Comparison of ENCODE assay signal across 22 mouse cellular contexts in genomic region chr1:131703482-131703881, GRCm38 (mm10). TPM values are rescaled to one million over a fixed set of nuclear protein-coding genes. Genes with fewer than 3 reads are reported as not detected.
DNase-seq lines count a peak whose midpoint lies in the region; ATAC-seq lines count a peak whose summit lies in the region.
"Had no signal": no experiment of that assay in that cellular context is flagged by ENCODE, and none has a peak within 500 bp of the region (broad histone marks: within the 10 kb centered on the region; RNA-seq: fewer than 3 reads in every experiment).

No protein-coding gene starts in this region.

- peak; percentile 27 for DNase-seq in induced T-regulatory cell, adult 2 months (ENCODE audit: low read depth)
- DNase-seq in kidney, postnatal 10 days = no peak
- no peak for DNase-seq in cerebellum, adult 9-11 months
- DNase-seq: adrenal gland, adult 8-10 months; adrenal gland, postnatal 36 days; B cell, adult 2 months; cerebellum, adult 11-12 months; cerebellum, adult 9-10 months; gastrocnemius, adult 2 months; gastrocnemius, postnatal 25 days; heart, adult 18-20 months; heart, postnatal 14 days had no signal

- no peaks in the 10 kb centered on the region for H3K4me1 ChIP-seq in forebrain, embryonic 13.5 days
- H3K4me1 ChIP-seq: embryonic facial prominence, embryonic 10.5 days; hindbrain, embryonic 10.5 days had no signal

- H3K27me3 ChIP-seq in forebrain, embryonic 13.5 days = no peaks in the 10 kb centered on the region
- H3K27me3 ChIP-seq: heart, embryonic 15.5 days had no signal

- no peak overlapping the region for H3K4me2 ChIP-seq in forebrain, embryonic 13.5 days
- H3K4me2 ChIP-seq: heart, embryonic 11.5 days; heart, embryonic 15.5 days; hindbrain, embryonic 14.5 days had no signal

- no peaks in the 10 kb centered on the region for H3K9me3 ChIP-seq in forebrain, embryonic 13.5 days (replicated peaks)
- H3K9me3 ChIP-seq: embryonic facial prominence, embryonic 10.5 days; heart, embryonic 15.5 days; hindbrain, embryonic 10.5 days had no signal

- no peak overlapping the region for H3K27ac ChIP-seq in forebrain, embryonic 13.5 days
- H3K27ac ChIP-seq: embryonic facial prominence, embryonic 10.5 days; gastrocnemius, adult 2 months; heart, embryonic 15.5 days; hindbrain, embryonic 10.5 days; hindbrain, embryonic 14.5 days had no signal

- H3K9ac ChIP-seq in forebrain, embryonic 13.5 days = no peak overlapping the region
- H3K9ac ChIP-seq: heart, embryonic 15.5 days; hindbrain, embryonic 14.5 days had no signal

- no peak overlapping the region for H3K4me3 ChIP-seq in forebrain, embryonic 13.5 days
- H3K4me3 ChIP-seq: embryonic facial prominence, embryonic 10.5 days; gastrocnemius, adult 2 months; heart, embryonic 15.5 days; hindbrain, embryonic 10.5 days had no signal

- H3K36me3 ChIP-seq in forebrain, embryonic 13.5 days (ENCODE audit: poor library complexity, severe bottlenecking) = no peaks in the 10 kb centered on the region
- H3K36me3 ChIP-seq: embryonic facial prominence, embryonic 10.5 days; heart, embryonic 15.5 days; hindbrain, embryonic 10.5 days had no signal

- peak; percentile 43 for ATAC-seq in activated CD4-positive, CD25-positive, alpha-beta regulatory T cell, adult 4 months
- ATAC-seq in monocyte, adult 5-6 weeks (replicated peaks; ENCODE audit: insufficient number of reproducible peaks, low FRiP score, low TSS enrichment, poor library complexity, severe bottlenecking) = peak; percentile 58
- ATAC-seq in forebrain, embryonic 13.5 days = no peak
- ATAC-seq: forebrain, embryonic 14.5 days; intestine, embryonic 16.5 days had no signal

- 92% methylated on average over 2 of the region's 2 CpGs for WGBS in forebrain, embryonic 13.5 days

RNA-seq across cellular contexts. Expression of gene Rab7b, which starts 15.0 kb away (rescaled TPM):
- not detected for polyA plus RNA-seq in activated CD4-positive, CD25-positive, alpha-beta regulatory T cell, adult 4 months (2017; shearing (Covaris generic))
- total RNA-seq in monocyte, adult 5-6 weeks (2017) = 1.4 to 3.7 TPM (median 2.3 TPM) in 3 replicates
- 0.40 and 0.62 TPM in 2 replicates for polyA plus RNA-seq in forebrain, embryonic 13.5 days (2015; fragmentation: Nextera tagmentation; extraction: Ambion mirVana)

RNA-seq across cellular contexts. Expression of gene Slc26a9, which starts 40.3 kb away (rescaled TPM):
- not detected for polyA plus RNA-seq in activated CD4-positive, CD25-positive, alpha-beta regulatory T cell, adult 4 months (2017; shearing (Covaris generic))
- total RNA-seq in monocyte, adult 5-6 weeks (2017) = not detected in 3 replicates
- 0.05 and 0.06 TPM in 2 replicates for polyA plus RNA-seq in forebrain, embryonic 13.5 days (2015; fragmentation: Nextera tagmentation; extraction: Ambion mirVana)
- total RNA-seq: adrenal gland, postnatal 36 days; gastrocnemius, adult 2 months; gastrocnemius, postnatal 25 days; heart, postnatal 14 days had no signal
- polyA plus RNA-seq: embryonic facial prominence, embryonic 10.5 days; heart, embryonic 11.5 days had no signal
